Mouse (Mus musculus): ENCODE data around the gene Cited1. TPM values are rescaled to one million over a fixed set of nuclear protein-coding genes. Genes with fewer than 3 reads are reported as not detected.

Cited1 gene
- not detected for polyA plus RNA-seq (2017; shearing (Covaris generic))

GRCm38 (mm10) chrX:102251937-102252860, at the start of gene Cited1:
Gene Cited1, minus strand, starts transcription at chrX:102252181.

Other genes starting within 250 kb of the Cited1 start
- not detected for gene Rtl5, start 180.9 kb downstream of the Cited1 start, polyA plus RNA-seq (2017; shearing (Covaris generic))
- 10.0 TPM for gene Pin4, start 132.7 kb downstream of the Cited1 start, polyA plus RNA-seq (2017; shearing (Covaris generic))
- gene Ercc6l, start 95.1 kb downstream of the Cited1 start, polyA plus RNA-seq (2017; shearing (Covaris generic)): 2.1 TPM
- gene Rps4x, start 62.8 kb downstream of the Cited1 start, polyA plus RNA-seq (2017; shearing (Covaris generic)): 1,094 TPM